Mouse (Mus musculus) retina, postnatal 7 days (tissue): Measurements from ENCODE around the gene Gpc3.

Experiments used
- DNase-seq: peaks from one replicate; pipeline ENCODE4 v3.0.0-alpha.2; 2012; ENCODE audit warnings: low read depth, low spot score

Gpc3 gene

GRCm38 (mm10) chrX:52558526-52558925 lies 55.2 kb downstream of the Gpc3 start:
- no peak for DNase-seq

- DNase-seq: no peak
These were observed 56.3 kb downstream of the Gpc3 start for GRCm38 (mm10) chrX:52557489-52557888.

- DNase-seq: no peak
These were observed 62.5 kb downstream of the Gpc3 start for GRCm38 (mm10) chrX:52551296-52551695.

- DNase-seq: no peak
These were observed 69.1 kb downstream of the Gpc3 start for GRCm38 (mm10) chrX:52544623-52545022.

GRCm38 (mm10) chrX:52537282-52537681 lies 76.5 kb downstream of the Gpc3 start:
- no peak for DNase-seq

- no peak for DNase-seq
These were observed 80.0 kb downstream of the Gpc3 start for GRCm38 (mm10) chrX:52533766-52534165.

- no peak for DNase-seq
These were observed 80.7 kb downstream of the Gpc3 start for GRCm38 (mm10) chrX:52533098-52533497.

- DNase-seq: no peak
These were observed 81.6 kb downstream of the Gpc3 start for GRCm38 (mm10) chrX:52532124-52532523.

- DNase-seq: no peak
These were observed 87.7 kb downstream of the Gpc3 start for GRCm38 (mm10) chrX:52526086-52526485.

- DNase-seq: no peak
These were observed 88.6 kb downstream of the Gpc3 start for GRCm38 (mm10) chrX:52525132-52525531.

- no peak for DNase-seq
These were observed 99.2 kb downstream of the Gpc3 start for GRCm38 (mm10) chrX:52514553-52514952.

GRCm38 (mm10) chrX:52511151-52511550 lies 102.6 kb downstream of the Gpc3 start:
- no peak for DNase-seq

GRCm38 (mm10) chrX:52503857-52504256 lies 109.9 kb downstream of the Gpc3 start:
- no peak for DNase-seq

- no peak for DNase-seq
These were observed 124.3 kb downstream of the Gpc3 start for GRCm38 (mm10) chrX:52489461-52489860.

GRCm38 (mm10) chrX:52455074-52455588 lies 158.6 kb downstream of the Gpc3 start:
- DNase-seq: no peak

GRCm38 (mm10) chrX:52453445-52454182 lies 160.1 kb downstream of the Gpc3 start:
- peak; percentile 43 for DNase-seq

- DNase-seq: no peak
These were observed 164.6 kb downstream of the Gpc3 start for GRCm38 (mm10) chrX:52449177-52449576.

GRCm38 (mm10) chrX:52448496-52448895 lies 165.3 kb downstream of the Gpc3 start:
- DNase-seq: no peak

GRCm38 (mm10) chrX:52446530-52446929 lies 167.2 kb downstream of the Gpc3 start:
- no peak for DNase-seq

GRCm38 (mm10) chrX:52444977-52445376 lies 168.8 kb downstream of the Gpc3 start:
- no peak for DNase-seq

GRCm38 (mm10) chrX:52441798-52442197 lies 172.0 kb downstream of the Gpc3 start:
- no peak for DNase-seq

- DNase-seq: no peak
These were observed 174.3 kb downstream of the Gpc3 start for GRCm38 (mm10) chrX:52439421-52439820.

- DNase-seq: no peak
These were observed 188.1 kb downstream of the Gpc3 start for GRCm38 (mm10) chrX:52425605-52426004.

- no peak for DNase-seq
These were observed 193.9 kb downstream of the Gpc3 start for GRCm38 (mm10) chrX:52419850-52420249.
